Mouse (Mus musculus) kidney, postnatal 36 days (tissue): ENCODE measurements around the gene Ndel1.

ENCODE experiments used
- DNase-seq, 2 experiments: peaks; one replicate each; pipeline ENCODE4 v3.0.0; 2021 to 2022; ENCODE audit warnings: mixed read lengths in 2 of 2

Gene Ndel1

GRCm38 (mm10) chr11:68776147-68776655 is 95.5 kb downstream of the Ndel1 start:
- DNase-seq = no peak
